Mouse (Mus musculus) spleen, postnatal 10 days (tissue): ENCODE data around the gene Sall1.

Experiments used
- DNase-seq, 2 experiments: peaks; one replicate each; pipeline ENCODE4 v3.0.0; 2021 to 2022; ENCODE audit warnings: low spot score in 2 of 2

Sall1 gene

GRCm38 (mm10) chr8:89038920-89039319 is 5.0 kb downstream of the Sall1 start:
- DNase-seq, result no peak

GRCm38 (mm10) chr8:89037536-89038236 is 6.3 kb downstream of the Sall1 start:
- DNase-seq, result no peak

DNA sequence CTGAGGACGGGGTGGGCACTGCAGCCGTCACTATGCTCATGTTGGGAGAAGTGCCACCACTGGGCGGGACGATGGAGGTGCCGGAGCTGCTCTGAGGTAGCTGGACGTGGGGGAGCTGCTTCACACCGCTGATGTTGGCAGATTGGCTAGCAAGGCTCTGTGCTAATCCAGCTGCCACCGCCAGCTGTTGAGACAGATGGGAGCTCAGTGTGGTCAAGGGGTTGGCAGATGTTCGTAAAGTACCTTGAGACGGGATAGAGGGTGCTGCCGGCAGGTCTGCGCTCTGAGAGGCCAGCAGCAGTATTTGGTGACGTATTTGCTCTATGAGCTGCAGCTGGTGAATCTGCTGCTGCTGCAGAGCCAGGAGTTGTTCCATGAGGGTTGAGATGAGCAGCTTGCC is 11.6 kb downstream of the Sall1 start:
- DNase-seq, result no peak

- DNase-seq, result no peak
Measured at GRCm38 (mm10) chr8:89028156-89028555, 15.8 kb downstream of the Sall1 start.

- no peak for DNase-seq
Measured at GRCm38 (mm10) chr8:89026139-89026520, 17.8 kb downstream of the Sall1 start.

DNA sequence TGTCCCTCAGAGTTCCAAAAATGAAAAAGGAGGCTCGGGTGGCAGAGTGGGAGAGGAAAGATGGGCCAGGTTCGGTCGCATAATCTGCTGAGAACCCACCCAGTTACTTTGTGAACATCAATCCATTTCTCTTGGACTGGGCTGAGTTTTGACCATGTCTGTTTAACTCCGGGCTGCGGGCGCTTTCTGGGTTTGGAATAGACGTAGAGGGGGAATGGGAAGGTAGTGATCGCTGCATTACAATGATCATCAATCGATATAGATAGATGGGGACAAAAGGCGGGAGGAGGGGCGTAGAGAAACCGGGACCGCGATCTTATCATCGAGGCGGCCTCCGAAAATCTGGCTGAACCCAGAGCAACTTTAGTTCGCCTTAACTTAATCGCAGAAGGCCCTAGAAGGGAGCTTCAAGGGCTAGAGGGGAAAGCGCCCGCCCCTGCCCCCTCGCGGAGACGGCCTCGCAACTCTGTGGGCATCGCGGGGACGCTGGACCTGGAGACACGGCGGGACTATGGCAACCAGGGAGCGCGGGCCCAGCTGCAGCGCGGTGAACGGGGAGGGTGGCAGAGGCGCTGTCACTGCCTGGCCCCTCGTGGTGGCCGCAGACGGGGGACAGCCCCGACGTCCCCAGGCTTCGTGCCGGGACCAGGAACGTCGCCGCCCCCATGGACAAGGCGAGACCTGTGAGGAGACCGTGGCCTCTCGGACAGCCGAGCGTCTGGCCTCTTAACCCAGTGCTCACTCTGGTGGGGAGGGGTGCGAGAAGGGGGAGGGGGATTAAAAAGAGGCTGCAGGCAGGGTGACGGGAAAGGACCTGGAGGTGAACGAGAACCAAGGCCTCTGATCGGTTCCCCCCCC is 18.5 kb downstream of the Sall1 start:
- DNase-seq, result no peak

GRCm38 (mm10) chr8:89024796-89025195 is 19.2 kb downstream of the Sall1 start:
- DNase-seq, result no peak

DNA sequence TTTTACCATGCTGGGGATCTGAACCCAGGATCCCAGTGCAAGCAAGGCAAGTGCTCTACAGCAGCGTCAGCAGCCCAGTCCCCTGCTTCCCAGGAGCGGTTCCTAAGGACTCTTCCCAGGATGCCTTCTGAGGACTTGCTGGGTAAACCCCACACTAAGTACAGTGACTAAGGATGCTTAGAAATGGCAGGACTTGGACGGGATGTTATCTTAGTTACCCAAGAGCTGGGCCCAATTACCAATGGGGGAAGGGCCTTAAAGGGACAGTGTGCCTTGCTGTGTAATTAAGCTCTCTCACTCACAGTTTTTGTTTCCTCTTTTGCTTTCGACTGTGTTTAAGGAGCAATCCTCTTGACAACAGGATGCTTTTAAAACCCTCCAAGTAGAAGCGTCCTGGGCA is 22.8 kb downstream of the Sall1 start:
- DNase-seq, result no peak

GRCm38 (mm10) chr8:89017891-89018290 is 26.1 kb downstream of the Sall1 start:
- no peak for DNase-seq

- DNase-seq, result no peak
Measured at GRCm38 (mm10) chr8:89016465-89017070, 27.4 kb downstream of the Sall1 start.

- DNase-seq, result no peak
Measured at GRCm38 (mm10) chr8:89015539-89015938, 28.4 kb downstream of the Sall1 start.

DNA sequence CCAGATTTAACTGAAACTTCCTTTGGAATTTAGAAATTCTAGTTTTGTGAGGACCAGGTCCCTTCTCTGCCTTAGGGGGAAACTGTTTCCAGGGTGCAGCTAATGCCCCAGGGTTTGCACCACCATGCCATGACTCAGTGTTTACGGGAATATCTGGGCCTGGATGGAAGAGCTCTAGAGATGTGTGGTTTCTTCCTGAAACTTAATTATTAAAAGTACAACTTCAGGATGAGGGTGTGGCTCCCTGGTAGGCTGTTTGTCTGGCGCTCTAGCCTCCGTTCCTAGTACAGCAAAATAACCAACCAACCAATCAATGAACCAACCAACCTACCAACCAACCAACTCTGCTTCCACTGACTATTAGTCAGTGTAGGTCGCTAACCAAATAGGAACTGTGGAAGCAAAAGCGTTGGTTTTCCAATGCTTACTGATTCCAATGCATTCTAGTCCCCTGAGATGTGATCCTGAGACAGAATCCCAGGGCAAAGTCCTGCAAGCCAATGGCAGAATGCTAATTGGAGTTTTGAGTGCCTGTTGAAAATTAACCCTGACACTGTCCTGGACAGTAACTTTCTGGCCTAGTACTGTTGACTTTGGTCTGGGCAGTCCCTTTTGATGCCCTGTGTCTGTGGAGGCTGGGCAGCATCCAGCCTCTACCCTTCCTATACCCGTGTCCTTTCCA is 31.0 kb downstream of the Sall1 start:
- no peak for DNase-seq

GRCm38 (mm10) chr8:89012024-89012712 is 31.8 kb downstream of the Sall1 start:
- DNase-seq, result no peak

GRCm38 (mm10) chr8:89008784-89009183 is 35.2 kb downstream of the Sall1 start:
- no peak for DNase-seq

DNA sequence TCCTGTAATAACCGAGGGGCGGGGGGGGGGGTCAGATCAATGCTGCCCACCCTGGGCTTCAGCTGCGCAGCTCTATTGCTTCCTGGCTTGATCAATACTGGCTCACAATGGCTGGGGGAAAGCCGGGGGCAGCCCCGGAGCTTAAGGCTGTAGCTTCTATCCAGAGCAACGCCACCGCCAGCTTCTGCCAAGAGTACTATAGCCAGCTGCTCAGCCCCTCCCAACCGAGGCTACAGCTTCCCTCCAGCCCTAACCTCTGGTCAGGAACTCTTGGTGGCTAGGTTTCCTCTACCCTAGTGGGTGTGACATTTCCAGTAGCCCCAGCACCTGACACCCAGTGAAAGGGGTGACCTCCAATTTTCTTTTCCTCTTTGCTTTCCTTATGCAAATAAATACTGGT is 36.8 kb downstream of the Sall1 start:
- DNase-seq, result no peak

DNA sequence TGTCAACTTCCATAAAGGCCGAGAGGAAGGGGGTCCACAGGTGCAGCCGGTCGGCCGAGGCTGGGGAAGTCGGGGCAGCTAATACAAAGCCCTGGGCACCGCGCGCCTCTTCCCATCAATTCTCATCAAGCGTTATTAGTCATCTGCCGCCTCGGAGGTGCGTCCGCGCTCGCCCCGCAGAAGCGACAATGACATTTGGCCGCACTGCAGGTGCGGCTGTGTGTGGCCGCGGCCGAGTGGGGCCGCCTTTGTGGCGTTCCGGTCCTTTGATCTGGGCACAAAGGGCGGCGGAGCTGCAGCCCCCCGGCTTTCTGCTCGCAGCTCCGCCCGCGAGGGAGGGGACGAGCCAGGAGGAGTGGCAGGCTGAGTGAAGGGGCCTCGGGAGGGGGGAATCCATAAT is 37.5 kb downstream of the Sall1 start:
- DNase-seq, result no peak

DNA sequence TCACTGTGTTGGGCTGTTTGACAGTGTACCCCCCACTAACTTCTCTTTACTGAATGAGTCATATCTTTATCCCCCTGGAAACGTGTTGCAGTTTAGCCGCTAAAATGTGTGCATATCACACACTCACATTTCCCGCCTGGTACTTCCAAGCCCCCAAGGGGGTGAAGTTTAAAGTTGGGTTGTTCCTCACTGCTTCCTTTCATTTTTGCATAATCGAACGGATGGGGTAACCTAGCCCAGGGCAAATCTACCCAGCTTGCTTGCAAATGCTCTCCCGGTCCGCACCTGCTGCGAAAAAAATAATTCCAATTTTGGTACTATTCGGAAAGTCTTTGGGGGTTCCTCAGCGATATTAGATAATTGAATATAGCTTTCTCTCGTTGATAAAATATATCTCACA is 38.2 kb downstream of the Sall1 start:
- no peak for DNase-seq

GRCm38 (mm10) chr8:89004041-89004440 is 39.9 kb downstream of the Sall1 start:
- DNase-seq, result no peak

DNA sequence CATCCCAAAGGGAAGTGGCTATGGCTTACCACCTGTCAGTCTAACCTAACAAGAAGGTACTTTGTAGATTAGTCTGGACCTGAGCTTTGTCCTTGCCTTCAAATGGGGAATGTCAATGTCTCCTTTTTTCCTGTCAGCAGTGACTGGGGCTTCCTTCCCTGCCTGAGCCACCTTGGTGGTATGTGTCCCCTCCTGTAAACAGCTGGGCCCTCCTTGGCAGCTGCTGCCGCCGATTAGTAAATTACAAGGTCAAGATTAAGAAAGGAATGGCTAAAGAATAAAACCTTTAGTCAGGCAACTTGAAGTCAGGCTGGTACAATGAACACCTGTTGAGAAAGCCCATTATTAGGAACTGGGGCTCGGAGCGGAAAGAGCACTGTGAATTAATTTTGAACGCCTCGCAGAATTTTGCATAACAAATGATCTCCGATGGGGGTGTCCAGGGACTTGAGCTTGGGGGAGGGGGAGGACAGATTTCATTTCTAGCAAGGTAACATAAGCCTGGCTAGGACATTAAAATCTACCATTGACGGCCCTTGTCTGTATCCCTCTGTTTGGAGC is 40.5 kb downstream of the Sall1 start:
- no peak for DNase-seq

DNA sequence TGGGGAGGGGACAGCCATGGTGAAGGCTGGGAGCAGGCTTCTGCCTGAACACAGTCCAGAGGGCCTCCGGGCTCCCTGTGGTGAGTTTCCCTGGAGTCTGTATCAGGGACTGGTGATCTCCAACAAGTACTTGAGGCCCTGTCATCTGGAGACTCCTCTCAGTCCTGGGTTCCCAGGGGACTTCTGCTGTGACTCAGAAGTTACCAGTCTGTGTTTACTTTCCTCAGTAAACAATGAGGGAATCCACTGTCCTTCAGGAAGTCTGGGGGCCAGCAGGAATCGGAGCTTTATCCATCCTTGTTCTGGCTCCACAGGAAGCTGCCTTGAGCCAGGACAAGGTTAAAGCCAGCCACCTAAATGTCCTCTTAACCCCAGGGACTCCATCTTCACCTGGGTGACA is 41.8 kb downstream of the Sall1 start:
- no peak for DNase-seq

GRCm38 (mm10) chr8:88997276-88997675 is 46.7 kb downstream of the Sall1 start:
- no peak for DNase-seq
